Mouse (Mus musculus) limb, embryonic 14.5 days (tissue): ENCODE measurements around the gene Pde4dip. TPM values are rescaled to one million over a fixed set of nuclear protein-coding genes. Genes with fewer than 3 reads are reported as not detected.

Experiments used
- ATAC-seq: fragments of 200-750 bp; cut with Nextera tagmentation; 2 replicates; pipeline ENCODE4 v1.8.0; 2017; ENCODE audit warnings: low read depth, moderate number of reproducible peaks, moderate TSS enrichment; ENCODE audit not compliant: low FRiP score
- DNase-seq: peaks from one replicate; pipeline ENCODE4 v3.0.0-alpha.2; 2015; ENCODE audit warnings: low spot score
- H3K27ac ChIP-seq: fragments of 300-500 bp; sonication (generic); replicated peaks from 2 replicates; pipeline ENCODE4 v1.5.1; 2014; ENCODE audit warnings: low read depth, mild to moderate bottlenecking, low read length, moderate library complexity, mixed read lengths
- H3K27me3 ChIP-seq: fragments of 300-500 bp; sonication (generic); 2 replicates; pipeline ENCODE4 v1.6.1; 2014; ENCODE audit warnings: low read length, mixed read lengths; ENCODE audit not compliant: control insufficient read depth, insufficient read depth
- H3K36me3 ChIP-seq: fragments of 300-500 bp; sonication (generic); 2 replicates; pipeline ENCODE4 v1.6.1; 2014; ENCODE audit warnings: mild to moderate bottlenecking, low read length, moderate library complexity, mixed read lengths; ENCODE audit not compliant: control insufficient read depth, insufficient read depth
- H3K4me1 ChIP-seq: fragments of 300-500 bp; sonication (generic); 2 replicates; pipeline ENCODE4 v1.6.1; 2014; ENCODE audit warnings: antibody characterized with exemption, low read length, mixed read lengths; ENCODE audit not compliant: control insufficient read depth, insufficient read depth
- H3K4me2 ChIP-seq: fragments of 300-500 bp; sonication (generic); replicated peaks from 2 replicates; pipeline ENCODE4 v1.6.1; 2014; ENCODE audit warnings: low read depth, mild to moderate bottlenecking, low read length, moderate library complexity; ENCODE audit not compliant: severe bottlenecking
- H3K4me3 ChIP-seq: fragments of 300-500 bp; sonication (generic); replicated peaks from 2 replicates; pipeline ENCODE4 v1.5.1; 2014; ENCODE audit warnings: low read length
- H3K9ac ChIP-seq: fragments of 300-500 bp; sonication (generic); 2 replicates; pipeline ENCODE4 v1.6.1; 2014; ENCODE audit warnings: mild to moderate bottlenecking, low read depth, low read length, moderate library complexity; ENCODE audit not compliant: severe bottlenecking
- H3K9me3 ChIP-seq: fragments of 300-500 bp; sonication (generic); 2 replicates; pipeline ENCODE4 v1.6.1; 2016; ENCODE audit warnings: low read length; ENCODE audit not compliant: control insufficient read depth
- POLR2A ChIP-seq: fragments of 200-500 bp; IDR thresholded peaks from 2 replicates; pipeline ENCODE4 v1.8.0; 2012; ENCODE audit warnings: inconsistent platforms, mild to moderate bottlenecking, moderate library complexity, borderline replicate concordance; ENCODE audit not compliant: insufficient read depth, insufficient read length; ENCODE audit errors: extremely low read depth
- WGBS: fragments of 180-500 bp; shearing (Covaris S2); extraction: QIAGEN DNeasy Blood & Tissue Kit; methylation state at CpG from one replicate; pipeline ENCODE4 v1.1.7; 2014; 5-methylcytosine and 5-hydroxymethylcytosine counted together
- polyA plus RNA-seq, 2 experiments: library from polyadenylated mRNA; depleted of rRNA in 1 of 2; stranded (reverse) in 1 of 2; unstranded in 1 of 2; fragments of >200 nt; fragmentation: Nextera tagmentation in 1 of 2; extraction: Ambion mirVana in 1 of 2; gene quantifications; 2 replicates each; pipeline versions ENCODE4 v1.2.1 to v1.2.3; 2012 to 2014

Gene Pde4dip
- polyA plus RNA-seq, 2 experiments = 33.3 to 38.5 TPM

- DNase-seq (no peak), ATAC-seq (no peak)
- no peak for TF ChIP-seq POLR2A
- H3K4me3 ChIP-seq = no peak overlapping the region
- H3K4me2 ChIP-seq = no peak overlapping the region
- peaks cover 81% of the 10 kb centered on the region for H3K36me3 ChIP-seq
- no peaks in the 10 kb centered on the region for H3K27me3 ChIP-seq
- no peak overlapping the region for H3K27ac ChIP-seq
- H3K4me1 ChIP-seq = peaks cover 5% of the 10 kb centered on the region
- WGBS = 86% methylated on average over 14 of the region's 14 CpGs
- H3K9ac ChIP-seq = no peak overlapping the region
- no peaks in the 10 kb centered on the region for H3K9me3 ChIP-seq
Measured at GRCm38 (mm10) chr3:97755411-97755810, 133.1 kb downstream of the Pde4dip start.

GRCm38 (mm10) chr3:97752901-97753300 is 135.6 kb downstream of the Pde4dip start:
- Histone ChIP-seq H3K27ac (no peak overlapping the region), H3K4me1 (no peaks in the 10 kb centered on the region), H3K4me2 (no peak overlapping the region), H3K9me3 (no peaks in the 10 kb centered on the region), H3K36me3 (peaks cover 95% of the 10 kb centered on the region), H3K4me3 (no peak overlapping the region), H3K9ac (no peak overlapping the region), H3K27me3 (no peaks in the 10 kb centered on the region)
- WGBS = 67% methylated on average over 3 of the region's 3 CpGs
- DNase-seq (no peak), ATAC-seq (no peak)
- TF ChIP-seq POLR2A = no peak

DNA sequence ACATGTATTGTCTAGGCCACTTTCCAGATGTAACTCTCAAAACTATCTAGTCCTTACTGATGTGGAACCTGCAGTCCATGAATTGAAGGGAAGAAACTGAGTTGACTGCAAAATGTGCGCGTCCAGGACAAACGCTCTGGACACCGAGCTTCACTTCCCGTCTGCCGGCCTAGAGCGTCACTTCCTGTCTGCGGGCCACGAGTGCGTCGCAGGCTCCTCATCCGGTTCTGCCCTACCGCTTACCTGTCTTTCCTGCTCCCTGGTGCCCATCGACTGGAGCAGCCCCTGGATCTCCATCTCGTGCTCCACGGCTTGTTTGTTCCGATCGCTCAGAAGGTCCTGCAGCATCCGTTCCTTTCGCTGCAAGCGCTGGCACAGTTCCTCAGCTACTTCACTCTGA is 136.9 kb downstream of the Pde4dip start:
- no peak overlapping the region for H3K4me3 ChIP-seq
- 94% methylated on average over 21 of the region's 21 CpGs for WGBS
- DNase-seq = no peak
- H3K4me2 ChIP-seq = no peak overlapping the region
- H3K36me3 ChIP-seq = peaks cover 93% of the 10 kb centered on the region
- no peak for TF ChIP-seq POLR2A
- no peaks in the 10 kb centered on the region for H3K9me3 ChIP-seq
- H3K27ac ChIP-seq = no peak overlapping the region
- no peak for ATAC-seq
- H3K4me1 ChIP-seq = no peaks in the 10 kb centered on the region
- no peaks in the 10 kb centered on the region for H3K27me3 ChIP-seq
- no peak overlapping the region for H3K9ac ChIP-seq

DNA sequence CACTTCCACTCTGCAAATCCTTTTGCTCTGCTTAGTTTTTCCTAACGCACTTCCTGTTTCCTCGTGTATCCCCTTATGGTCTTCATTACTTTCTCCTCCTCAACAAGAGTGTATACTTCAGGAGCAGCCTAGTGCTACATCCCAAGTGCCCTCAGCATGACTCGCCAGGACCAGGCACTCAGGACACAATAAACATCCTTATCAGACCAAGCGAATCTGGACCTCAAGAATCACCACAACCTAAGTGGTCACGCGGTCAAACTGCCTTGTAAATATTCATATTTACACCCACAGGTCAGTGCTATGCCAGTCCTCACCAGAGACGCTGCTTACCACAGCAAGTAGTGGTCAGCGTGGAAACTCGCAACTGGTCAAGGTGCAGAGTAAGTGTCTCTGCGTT is 139.7 kb downstream of the Pde4dip start:
- H3K4me2 ChIP-seq = no peak overlapping the region
- no peak overlapping the region for H3K4me3 ChIP-seq
- no peak for ATAC-seq
- 85% methylated on average over 10 of the region's 10 CpGs for WGBS
- no peaks in the 10 kb centered on the region for H3K9me3 ChIP-seq
- no peak overlapping the region for H3K27ac ChIP-seq
- H3K36me3 ChIP-seq = peaks cover 89% of the 10 kb centered on the region
- DNase-seq = no peak
- no peaks in the 10 kb centered on the region for H3K4me1 ChIP-seq
- H3K9ac ChIP-seq = no peak overlapping the region
- no peaks in the 10 kb centered on the region for H3K27me3 ChIP-seq
- TF ChIP-seq POLR2A = no peak

DNA sequence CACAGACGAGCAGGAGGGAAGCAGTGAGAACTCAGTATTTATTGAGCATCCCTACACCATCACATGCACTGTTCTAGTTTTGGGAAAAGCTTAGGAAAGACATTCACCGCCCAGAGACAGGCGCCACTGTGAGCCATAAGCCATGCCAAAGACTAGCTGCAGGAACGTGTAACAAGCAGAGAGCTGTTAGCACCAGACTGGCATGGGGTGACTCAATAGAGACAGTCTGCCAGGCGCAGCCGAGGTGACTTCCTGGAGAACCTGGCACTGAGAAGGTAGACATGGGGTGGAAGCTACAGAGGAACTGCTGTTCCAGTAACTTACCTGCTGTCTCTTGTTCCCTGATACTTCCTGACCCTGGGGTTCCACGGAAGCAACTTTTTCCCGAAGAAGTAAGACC is 145.7 kb downstream of the Pde4dip start:
- peaks cover 88% of the 10 kb centered on the region for H3K36me3 ChIP-seq
- 95% methylated on average over 8 of the region's 8 CpGs for WGBS
- ATAC-seq (no peak), DNase-seq (no peak)
- no peaks in the 10 kb centered on the region for H3K9me3 ChIP-seq
- H3K9ac ChIP-seq = no peak overlapping the region
- no peak for TF ChIP-seq POLR2A
- H3K27ac ChIP-seq = no peak overlapping the region
- no peak overlapping the region for H3K4me2 ChIP-seq
- H3K4me1 ChIP-seq = no peaks in the 10 kb centered on the region
- no peak overlapping the region for H3K4me3 ChIP-seq
- H3K27me3 ChIP-seq = no peaks in the 10 kb centered on the region

DNA sequence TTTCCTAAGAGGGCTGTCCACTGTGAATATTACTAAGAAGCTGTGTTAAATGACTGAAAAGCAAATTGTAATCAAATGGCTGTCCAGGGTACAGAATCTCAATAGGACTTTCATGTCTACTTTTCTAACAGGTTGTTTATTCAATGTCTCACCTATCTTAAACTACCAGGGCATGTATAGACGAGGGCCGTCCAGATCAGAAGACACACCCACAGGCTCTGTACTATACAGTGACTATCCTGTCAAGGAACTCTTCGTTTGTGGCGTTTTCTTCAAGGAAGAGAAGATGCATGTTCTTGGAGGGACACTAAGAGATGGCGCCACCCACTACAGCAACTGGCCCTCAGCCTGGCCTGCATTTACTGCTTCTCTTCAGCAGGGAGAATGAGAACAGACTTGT is 152.9 kb downstream of the Pde4dip start:
- H3K4me1 ChIP-seq = no peaks in the 10 kb centered on the region
- ATAC-seq (no peak), DNase-seq (no peak)
- WGBS = 83% methylated on average over 5 of the region's 5 CpGs
- TF ChIP-seq POLR2A = no peak
- H3K4me3 ChIP-seq = no peak overlapping the region
- no peak overlapping the region for H3K9ac ChIP-seq
- H3K27ac ChIP-seq = no peak overlapping the region
- H3K9me3 ChIP-seq = no peaks in the 10 kb centered on the region
- H3K4me2 ChIP-seq = no peak overlapping the region
- no peaks in the 10 kb centered on the region for H3K27me3 ChIP-seq
- peaks cover 39% of the 10 kb centered on the region for H3K36me3 ChIP-seq
